Mouse (Mus musculus) liver, embryonic 11.5 days (tissue): ENCODE results near the gene 1700080O16Rik. TPM values are rescaled to one million over a fixed set of nuclear protein-coding genes. Genes with fewer than 3 reads are reported as not detected.

Experiments used
- polyA plus RNA-seq: library from polyadenylated mRNA; unstranded; fragments of >200 nt; fragmentation: Nextera tagmentation; extraction: Ambion mirVana; gene quantifications from 2 replicates; pipeline ENCODE4 v1.2.1, GENCODE M21; 2014

Gene 1700080O16Rik
- polyA plus RNA-seq, 1 experiment from 2014 or later = not detected

Other genes starting within 250 kb of the 1700080O16Rik start
- gene Usp26, start 171.5 kb downstream of the 1700080O16Rik start, polyA plus RNA-seq = not detected in 2 replicates
- 11.5 and 13.4 TPM in 2 replicates for gene Gpc4, start 192.5 kb upstream of the 1700080O16Rik start, polyA plus RNA-seq